Mouse (Mus musculus): ENCODE data around the gene Mast4.

DNA sequence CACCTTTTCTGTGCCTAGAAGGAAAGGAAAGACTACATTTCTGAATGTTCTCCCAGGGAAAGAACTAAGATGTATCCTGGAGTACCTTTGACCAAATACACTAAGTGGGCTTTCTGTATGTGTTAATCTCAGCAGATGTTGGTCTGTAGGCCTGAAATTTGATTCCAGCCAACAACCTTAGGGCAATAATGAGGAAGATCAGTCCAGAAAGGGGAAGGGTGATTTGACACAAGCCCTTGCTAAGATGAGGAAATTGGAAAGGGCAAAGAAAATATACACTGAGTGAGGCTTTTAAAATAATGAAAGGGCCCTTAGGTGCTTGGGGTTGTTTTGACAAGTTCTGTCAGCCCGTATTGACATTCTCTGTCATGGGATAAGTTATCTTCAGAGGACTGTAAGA lies 617.3 kb downstream of the Mast4 start:
- no peak for TF ChIP-seq CTCF (IDR thresholded peaks at IDR 0.05; ENCODE audit: low read depth, low read length)
- no peak for TF ChIP-seq POLR2A (IDR thresholded peaks at IDR 0.05; ENCODE audit: extremely low read depth, insufficient read depth, low read length)
